Mouse (Mus musculus) liver, adult (tissue): ENCODE measurements around the gene Hoxb1.

Source experiments
- GATA4 ChIP-seq: IDR thresholded peaks from 2 replicates; pipeline ENCODE4 v1.6.1; 2014; ENCODE audit warnings: mild to moderate bottlenecking, low read length; ENCODE audit not compliant: insufficient replicate concordance

Gene Hoxb1

DNA sequence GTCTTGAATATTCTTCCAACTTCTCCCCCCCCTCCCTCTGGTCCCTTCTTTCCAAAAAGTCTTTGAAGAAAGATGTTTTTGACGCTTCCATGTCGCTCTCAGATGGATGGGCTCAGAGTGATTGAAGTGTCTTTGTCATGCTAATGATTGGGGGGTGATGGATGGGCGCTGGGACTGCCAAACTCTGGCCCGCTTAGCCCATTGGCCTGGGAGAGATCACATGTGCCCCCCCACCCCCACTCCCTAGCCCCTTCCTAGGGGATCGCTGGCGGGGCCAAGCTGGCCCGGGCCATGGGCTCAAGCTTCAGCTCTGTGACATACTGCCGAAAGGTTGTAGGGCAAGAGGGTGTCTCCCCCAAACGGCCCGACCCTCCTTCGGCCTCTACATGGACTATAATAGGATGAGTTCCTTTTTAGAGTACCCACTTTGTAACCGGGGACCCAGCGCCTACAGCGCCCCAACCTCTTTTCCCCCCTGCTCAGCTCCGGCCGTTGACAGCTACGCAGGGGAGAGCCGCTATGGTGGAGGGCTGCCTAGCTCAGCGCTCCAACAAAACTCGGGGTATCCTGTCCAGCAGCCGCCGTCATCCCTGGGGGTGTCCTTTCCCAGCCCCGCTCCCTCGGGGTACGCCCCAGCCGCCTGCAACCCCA is at the start of gene Hoxb1:
Gene Hoxb1 (plus strand): TSS at position 312 of the 651 bp plus-strand sequence.
- TF ChIP-seq GATA4 = no peak

DNA sequence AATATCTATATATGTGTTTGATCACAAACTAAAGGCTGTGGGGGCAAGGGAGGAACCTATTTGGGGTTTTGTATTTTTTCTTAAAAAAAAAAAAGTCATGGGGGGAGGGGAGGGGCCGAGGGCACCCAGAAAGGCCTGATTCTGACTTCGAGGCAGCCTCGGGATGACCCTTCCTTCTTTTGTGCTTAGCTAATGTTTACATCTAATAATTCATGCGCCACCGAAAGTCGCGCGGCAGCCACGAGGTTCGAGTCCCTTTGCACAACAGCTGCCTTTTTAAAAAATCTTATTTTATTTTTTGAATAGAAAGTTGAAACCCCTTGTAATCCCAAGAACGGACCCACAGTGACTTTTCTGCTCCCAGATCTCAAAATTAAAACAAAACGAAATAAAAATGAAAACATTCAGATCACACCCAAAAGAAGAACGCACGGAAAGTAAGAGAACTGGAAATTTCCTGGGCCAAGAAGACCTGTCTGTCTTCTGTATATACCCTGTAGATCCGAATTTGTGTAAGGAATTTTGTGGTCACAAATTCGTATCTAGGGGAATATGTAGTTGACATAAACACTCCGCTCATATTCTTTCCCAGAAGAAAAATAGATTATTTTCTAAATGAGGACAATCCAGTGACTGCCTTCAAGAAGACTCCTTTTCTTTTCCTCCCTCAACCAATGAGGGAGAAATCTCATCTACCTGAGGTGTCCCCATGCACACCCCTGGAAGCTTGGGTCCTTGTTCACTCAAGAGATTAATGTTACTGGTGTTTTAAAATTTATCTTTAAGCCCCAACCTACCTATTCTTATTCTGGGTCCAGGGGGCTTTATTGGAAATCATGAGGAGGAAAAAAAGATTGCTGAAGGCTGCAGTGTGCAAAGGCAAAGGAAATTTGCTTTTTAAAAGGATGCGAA is 48.6 kb upstream of the Hoxb1 start:
- TF ChIP-seq GATA4 = no peak

DNA sequence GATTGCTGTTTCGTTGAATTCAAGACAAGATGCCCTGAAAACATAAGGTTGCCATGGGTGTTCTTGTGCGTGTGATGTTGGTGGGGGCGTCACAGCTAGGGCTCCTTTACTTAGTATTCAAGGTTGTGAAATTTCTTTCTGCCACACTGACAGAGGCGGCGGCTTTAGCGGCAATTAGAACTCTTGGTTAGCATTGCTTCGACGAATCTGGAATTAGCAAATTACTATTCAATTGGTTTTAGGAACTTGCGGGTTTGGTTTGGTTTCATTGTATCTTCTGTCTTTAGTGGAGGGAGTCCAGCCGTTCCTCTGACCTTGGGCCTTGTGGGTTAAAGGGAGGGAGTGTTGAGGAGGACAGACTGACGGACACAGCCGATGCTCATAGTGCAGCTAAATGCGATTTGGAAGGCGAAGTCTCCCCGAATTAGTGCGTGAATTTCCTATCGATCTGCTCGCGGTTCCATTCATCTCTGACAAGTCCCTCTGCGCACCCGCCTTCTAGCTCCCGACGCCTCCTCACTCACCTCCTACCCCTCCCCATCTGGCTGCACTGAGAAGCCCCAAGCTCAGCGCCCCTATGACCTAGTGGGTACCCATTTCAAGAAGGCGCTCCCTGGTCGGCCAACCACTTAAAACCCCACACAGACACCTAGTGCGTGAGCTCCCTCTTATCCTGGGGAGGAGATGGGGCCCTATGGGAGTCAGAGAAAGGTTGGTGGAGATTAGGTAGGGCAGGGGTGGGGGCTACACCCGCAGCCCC is 47.8 kb upstream of the Hoxb1 start, which contains the start of gene Hoxb4:
Gene Hoxb4 (plus strand): TSS at position 660 of the 760 bp plus-strand sequence.
- no peak for TF ChIP-seq GATA4

DNA sequence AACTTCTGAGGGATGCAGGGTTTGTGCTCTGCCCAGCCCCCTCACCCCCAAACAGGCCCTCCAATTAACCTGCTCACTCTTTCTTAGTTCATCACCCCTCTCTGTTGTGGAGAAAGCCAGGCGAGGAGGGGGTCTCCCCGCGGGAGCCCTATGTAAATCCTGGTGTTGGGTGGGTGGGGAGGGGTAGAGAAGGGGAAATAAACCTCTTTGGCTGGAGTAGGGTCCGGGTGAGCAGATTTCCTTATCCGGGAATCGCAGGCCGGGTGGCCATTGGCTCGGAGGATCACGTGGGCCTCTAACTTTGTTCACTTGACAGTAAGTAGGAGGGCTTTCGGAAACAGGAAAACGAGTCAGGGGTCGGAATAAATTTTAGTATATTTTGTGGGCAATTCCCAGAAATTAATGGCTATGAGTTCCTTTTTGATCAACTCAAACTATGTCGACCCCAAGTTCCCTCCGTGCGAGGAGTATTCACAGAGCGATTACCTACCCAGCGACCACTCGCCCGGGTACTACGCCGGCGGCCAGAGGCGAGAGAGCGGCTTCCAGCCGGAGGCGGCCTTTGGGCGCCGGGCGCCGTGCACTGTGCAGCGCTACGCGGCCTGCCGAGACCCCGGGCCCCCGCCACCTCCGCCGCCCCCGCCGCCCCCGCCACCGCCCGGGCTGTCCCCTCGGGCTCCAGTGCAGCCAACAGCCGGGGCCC is 47.0 kb upstream of the Hoxb1 start:
- no peak for TF ChIP-seq GATA4

DNA sequence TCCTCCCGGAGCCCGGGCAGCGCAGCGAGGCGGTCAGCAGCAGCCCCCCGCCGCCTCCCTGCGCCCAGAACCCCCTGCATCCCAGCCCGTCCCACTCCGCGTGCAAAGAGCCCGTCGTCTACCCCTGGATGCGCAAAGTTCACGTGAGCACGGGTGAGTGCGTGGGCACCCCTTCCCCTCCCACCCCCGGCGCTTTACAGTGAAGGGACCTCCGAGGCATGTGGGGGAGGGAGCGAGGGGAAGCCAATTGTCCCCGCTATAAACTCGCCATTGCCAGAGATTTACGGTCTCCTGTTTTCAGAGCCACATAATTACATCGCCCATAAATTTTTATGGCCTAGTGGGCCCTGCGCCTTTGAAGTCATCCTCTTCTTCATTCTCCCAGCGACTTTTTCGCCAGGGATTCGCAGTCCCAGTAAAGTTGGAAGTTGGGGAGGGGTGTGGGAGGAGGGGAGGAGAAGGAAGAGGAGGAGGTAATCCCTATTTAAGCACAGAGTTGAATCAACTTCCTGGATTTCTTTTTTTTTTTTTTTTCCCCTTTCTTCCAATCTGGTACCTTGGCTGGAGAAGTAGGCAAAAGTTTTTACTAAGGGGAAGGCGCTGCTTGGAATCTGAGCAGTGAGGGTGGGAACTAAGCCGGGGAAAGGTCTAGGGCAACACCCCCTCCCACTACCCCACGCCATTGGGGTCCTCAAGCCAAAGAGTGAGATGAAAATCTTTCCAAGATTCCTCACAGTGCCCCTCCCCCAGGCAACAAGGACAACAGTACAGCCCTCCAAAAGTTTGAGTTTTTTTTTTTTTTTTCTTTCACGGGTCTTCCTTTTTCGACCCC is 46.3 kb upstream of the Hoxb1 start:
- no peak for TF ChIP-seq GATA4

DNA sequence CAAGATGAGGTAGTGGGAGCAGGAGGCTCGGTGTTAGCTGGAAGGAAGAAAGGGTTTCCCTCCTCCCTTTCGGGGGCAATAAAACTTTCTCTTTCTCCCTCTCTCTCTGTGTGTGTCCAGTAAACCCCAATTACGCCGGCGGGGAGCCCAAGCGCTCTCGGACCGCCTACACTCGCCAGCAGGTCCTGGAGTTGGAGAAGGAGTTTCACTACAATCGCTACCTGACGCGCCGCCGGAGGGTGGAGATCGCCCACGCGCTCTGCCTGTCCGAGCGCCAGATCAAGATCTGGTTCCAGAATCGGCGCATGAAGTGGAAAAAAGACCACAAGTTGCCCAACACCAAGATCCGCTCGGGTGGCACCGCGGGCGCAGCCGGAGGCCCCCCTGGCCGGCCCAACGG is 45.6 kb upstream of the Hoxb1 start:
- TF ChIP-seq GATA4 = no peak

DNA sequence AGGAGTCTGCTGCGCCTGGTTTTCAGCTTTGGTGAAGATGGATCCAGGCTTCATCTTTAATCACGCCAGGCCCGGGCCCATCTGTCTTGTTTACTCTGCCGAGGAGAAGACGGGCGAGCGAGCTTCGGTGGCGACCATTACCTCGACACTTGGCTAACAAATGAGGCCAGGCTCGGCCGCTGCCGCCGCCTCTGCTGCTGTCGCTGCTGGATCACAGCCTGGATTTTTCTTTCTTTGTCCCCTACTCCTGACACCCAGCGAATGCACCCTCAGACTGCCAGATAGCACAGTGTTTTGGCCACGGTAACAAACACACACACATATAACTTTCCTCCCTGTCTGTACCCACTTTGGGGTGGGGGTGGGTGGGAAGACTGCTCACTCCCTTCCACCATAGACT is 44.9 kb upstream of the Hoxb1 start:
- no peak for TF ChIP-seq GATA4

DNA sequence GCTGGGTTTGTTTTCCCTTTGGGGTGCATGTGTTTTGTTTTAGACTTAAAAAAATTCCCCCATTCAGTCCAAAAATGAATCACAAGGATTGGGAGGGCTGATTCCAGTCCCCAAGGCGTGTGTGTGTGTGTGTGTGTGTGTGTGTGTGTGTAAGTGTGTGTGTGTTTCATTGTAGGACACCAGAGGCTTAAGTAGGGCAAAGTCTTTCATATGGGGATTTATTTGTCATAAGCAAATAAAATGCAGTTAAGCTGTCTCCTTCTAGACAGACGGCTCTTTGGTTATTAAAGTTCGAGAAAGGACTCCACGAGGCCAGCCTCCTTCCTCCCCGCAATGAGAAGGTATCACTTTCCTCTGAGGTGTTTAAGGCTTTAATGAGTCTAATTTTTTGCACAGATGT is 43.7 kb upstream of the Hoxb1 start:
- TF ChIP-seq GATA4 = no peak

DNA sequence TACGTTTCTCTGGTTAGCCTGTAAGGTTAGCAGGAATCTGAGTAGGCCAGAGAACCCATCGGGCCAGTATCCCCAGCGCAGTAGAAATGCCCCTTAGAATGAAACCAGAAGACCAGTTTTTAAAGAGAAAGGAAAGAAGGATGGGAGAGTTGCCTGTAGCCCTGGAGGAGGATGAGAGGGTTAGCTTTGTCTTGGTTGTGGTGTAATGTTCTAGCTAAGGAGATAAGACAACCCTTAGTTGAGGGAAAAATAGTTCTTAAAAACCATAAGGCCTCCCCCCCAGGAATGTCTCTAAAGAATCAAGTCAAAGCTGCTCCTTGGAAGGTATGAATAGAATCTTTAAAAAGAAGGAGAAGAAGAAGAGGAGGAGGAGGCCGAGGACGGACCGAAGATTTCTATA is 42.8 kb upstream of the Hoxb1 start:
- TF ChIP-seq GATA4 = no peak

DNA sequence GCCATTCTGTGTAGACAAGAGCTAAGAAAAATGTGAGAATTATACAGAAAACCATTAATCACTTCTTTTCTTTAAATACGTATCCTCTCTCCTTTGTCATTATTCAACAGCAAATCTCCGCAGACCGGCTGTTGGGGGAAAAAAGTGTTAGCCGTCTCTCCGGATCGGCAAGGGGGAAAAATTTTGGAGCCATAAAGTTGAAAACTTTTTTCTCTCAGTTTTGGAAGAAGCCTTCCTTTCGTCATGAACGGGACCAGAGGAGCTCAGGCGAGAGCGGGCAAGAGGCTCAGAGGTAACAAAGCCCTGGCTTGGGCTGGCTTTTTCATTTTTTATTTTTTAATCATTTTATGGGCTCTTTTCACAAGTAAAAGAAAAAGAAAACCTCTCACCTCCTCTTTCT is 42.4 kb upstream of the Hoxb1 start, which contains the start of gene Hoxb3:
Gene Hoxb3 (plus strand): TSS at position 173 of the 400 bp plus-strand sequence.
- TF ChIP-seq GATA4 = no peak

DNA sequence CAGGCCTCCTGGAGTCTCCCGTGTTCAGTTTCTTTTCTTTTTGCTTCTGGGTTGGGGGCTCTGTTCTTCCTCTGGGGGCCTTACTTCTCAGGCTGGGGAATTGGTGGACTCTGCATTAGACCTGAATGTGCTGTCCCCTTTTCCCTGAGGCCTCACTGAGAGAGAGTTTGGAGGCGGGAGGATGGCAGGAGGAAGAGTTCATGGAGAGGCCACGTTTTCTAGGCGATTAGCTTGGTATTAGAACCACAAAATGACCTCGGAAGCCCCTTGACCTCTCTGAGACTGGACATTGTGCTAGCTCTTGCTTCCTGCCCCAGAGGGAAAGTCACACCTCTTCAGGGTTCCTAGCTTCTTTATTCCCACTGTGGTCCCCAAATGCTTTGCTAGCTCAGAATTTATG is 41.4 kb upstream of the Hoxb1 start:
- peak; percentile 62; the same call in 1 of the 2 replicates for TF ChIP-seq GATA4

DNA sequence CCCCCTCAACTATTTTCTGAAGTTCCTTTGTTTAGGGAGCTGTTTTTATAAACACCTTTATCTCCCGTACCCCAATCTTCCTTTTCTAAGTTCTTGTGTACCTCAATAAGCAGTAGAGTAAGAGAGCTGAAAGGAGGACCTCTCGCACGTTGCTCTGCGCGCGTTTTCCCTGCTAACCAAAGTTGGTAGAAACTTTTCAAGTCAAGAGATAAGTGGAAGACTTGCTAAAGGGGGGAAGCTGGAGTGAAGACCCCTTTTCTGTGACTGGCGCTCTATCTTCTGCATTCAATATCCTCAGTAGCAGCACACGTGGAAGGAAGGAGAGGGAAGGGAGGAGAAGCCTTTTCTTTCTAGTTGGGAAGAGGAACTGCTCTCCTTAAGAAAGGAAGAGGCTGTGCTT is 40.6 kb upstream of the Hoxb1 start:
- no peak for TF ChIP-seq GATA4

DNA sequence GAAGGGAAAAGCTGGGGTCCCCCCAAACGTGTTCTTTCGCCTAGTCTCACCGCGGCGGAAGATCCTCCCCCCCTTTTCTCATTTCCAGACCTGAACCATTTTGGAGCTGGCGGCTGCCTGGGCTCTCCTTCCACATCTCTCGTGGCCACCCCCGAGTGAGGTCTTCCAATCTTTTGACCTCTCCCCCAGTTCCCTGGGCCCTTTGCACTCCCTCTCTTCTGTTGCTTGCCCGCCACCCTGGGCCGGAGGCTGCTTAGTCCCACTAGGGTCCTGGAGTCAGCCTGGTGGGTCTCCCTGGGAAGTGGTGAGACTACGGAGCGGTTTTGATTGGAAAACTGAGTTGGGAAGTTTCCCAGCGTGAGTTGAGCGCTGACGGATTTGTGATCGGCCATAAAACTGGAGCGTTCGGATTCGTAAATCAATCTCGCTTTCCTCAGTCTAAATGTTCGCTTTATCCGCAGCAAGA is 39.8 kb upstream of the Hoxb1 start:
- TF ChIP-seq GATA4 = no peak

DNA sequence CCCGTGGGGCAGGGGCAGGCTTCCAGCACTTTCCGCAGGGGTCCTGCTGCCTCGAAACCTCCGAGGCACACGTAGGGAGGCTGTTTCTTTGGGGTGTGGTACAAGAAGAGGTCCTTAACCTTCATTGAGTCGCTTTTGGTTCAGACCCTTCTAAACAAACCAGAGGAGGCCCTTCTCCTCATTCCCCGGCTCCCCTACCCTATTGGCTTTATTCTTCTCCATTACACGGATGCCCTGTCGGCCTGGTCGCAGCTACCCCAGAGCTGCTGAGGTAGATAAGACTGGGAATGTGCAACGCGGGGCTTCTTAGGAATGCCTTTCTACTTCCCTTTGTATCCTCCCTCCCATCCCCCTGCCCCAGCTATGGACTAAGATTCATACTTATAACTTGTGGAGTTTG is 38.8 kb upstream of the Hoxb1 start:
- no peak for TF ChIP-seq GATA4
